Mouse (Mus musculus) heart, embryonic 10.5 days (tissue): ENCODE data around the gene Etnk2. TPM values are rescaled to one million over a fixed set of nuclear protein-coding genes. Genes with fewer than 3 reads are reported as not detected.
"Not testable (repeated sequence)": the region's sequence is repeated elsewhere in the genome, so short reads cannot be mapped to it uniquely, and the experiment has no call there.

Source experiments
- DNase-seq: peaks from one replicate; pipeline ENCODE4 v3.0.0-alpha.2; 2017; ENCODE audit warnings: low spot score
- H3K27ac ChIP-seq: fragments of 300-500 bp; sonication (generic); 2 replicates; pipeline ENCODE4 v1.5.1; 2016; ENCODE audit warnings: mild to moderate bottlenecking
- H3K27me3 ChIP-seq: fragments of 300-500 bp; sonication (generic); 2 replicates; pipeline ENCODE4 v1.6.1; 2016; ENCODE audit warnings: mild to moderate bottlenecking; ENCODE audit not compliant: poor library complexity, insufficient read depth, severe bottlenecking
- H3K36me3 ChIP-seq: fragments of 300-500 bp; sonication (generic); 2 replicates; pipeline ENCODE4 v1.6.1; 2016; ENCODE audit warnings: mild to moderate bottlenecking, moderate library complexity
- H3K4me1 ChIP-seq: fragments of 300-500 bp; sonication (generic); 2 replicates; pipeline ENCODE4 v1.6.1; 2016; ENCODE audit warnings: mild to moderate bottlenecking
- H3K4me3 ChIP-seq: fragments of 300-500 bp; sonication (generic); 2 replicates; pipeline ENCODE4 v1.5.1; 2016; ENCODE audit warnings: mild to moderate bottlenecking, moderate library complexity
- H3K9me3 ChIP-seq: fragments of 300-500 bp; sonication (generic); 2 replicates; pipeline ENCODE4 v1.6.1; 2016; ENCODE audit warnings: mild to moderate bottlenecking, moderate library complexity
- whole genome bisulfite sequencing: fragments of 180-500 bp; shearing (Covaris S2); methylation state at CpG from one replicate; pipeline ENCODE4 v1.1.7; 2016; 5-methylcytosine and 5-hydroxymethylcytosine counted together
- polyA plus RNA-seq: library from polyadenylated mRNA; unstranded; fragments of >200 nt; fragmentation: Nextera tagmentation; extraction: Ambion mirVana; gene quantifications from 2 replicates; pipeline ENCODE4 v1.2.1, GENCODE M21; 2016

Etnk2 gene
- polyA plus RNA-seq, 1 experiment from 2014 or later, result 2.1 TPM

GRCm38 (mm10) chr1:133332656-133333430 lies 30.5 kb upstream of the Etnk2 start:
- WGBS, result 86% methylated on average over 11 of the region's 11 CpGs
- Histone ChIP-seq H3K27me3 (peaks cover 46% of the 10 kb centered on the region), H3K4me3 (no peak overlapping the region), H3K36me3 (no peaks in the 10 kb centered on the region), H3K27ac (no peak overlapping the region), H3K4me1 (peaks cover 8% of the 10 kb centered on the region), H3K9me3 (no peaks in the 10 kb centered on the region)
- DNase-seq, result no peak

- 83% methylated on average over 6 of the region's 6 CpGs for WGBS
- Histone ChIP-seq H3K27me3 (peaks cover 35% of the 10 kb centered on the region), H3K9me3 (no peaks in the 10 kb centered on the region), H3K4me1 (peaks cover 8% of the 10 kb centered on the region), H3K4me3 (no peak overlapping the region), H3K36me3 (no peaks in the 10 kb centered on the region), H3K27ac (no peak overlapping the region)
- DNase-seq, result no peak
These were observed 29.4 kb upstream of the Etnk2 start for GRCm38 (mm10) chr1:133333937-133334336.

- H3K4me3 ChIP-seq, H3K36me3 ChIP-seq, H3K27ac ChIP-seq, H3K27me3 ChIP-seq, H3K9me3 ChIP-seq, DNase-seq, H3K4me1 ChIP-seq: not testable (repeated sequence)
- 65% methylated on average over 1 of the region's 1 CpGs for WGBS
These were observed 23.0 kb upstream of the Etnk2 start for GRCm38 (mm10) chr1:133340403-133340802.

- 86% methylated on average over 2 of the region's 2 CpGs for WGBS
- Histone ChIP-seq H3K4me1 (peaks cover 14% of the 10 kb centered on the region), H3K27ac (no peak overlapping the region), H3K9me3 (no peaks in the 10 kb centered on the region), H3K27me3 (no peaks in the 10 kb centered on the region), H3K36me3 (no peaks in the 10 kb centered on the region), H3K4me3 (no peak overlapping the region)
- no peak for DNase-seq
These were observed 19.0 kb upstream of the Etnk2 start for GRCm38 (mm10) chr1:133344357-133344756.

GRCm38 (mm10) chr1:133346531-133346930 lies 16.8 kb upstream of the Etnk2 start:
- no peak overlapping the region for H3K4me3 ChIP-seq
- peaks cover 25% of the 10 kb centered on the region for H3K4me1 ChIP-seq
- H3K36me3 ChIP-seq, result no peaks in the 10 kb centered on the region
- 80% methylated on average over 9 of the region's 9 CpGs for WGBS
- no peak overlapping the region for H3K27ac ChIP-seq
- peaks cover 5% of the 10 kb centered on the region; the same call in 1 of the 2 replicates for H3K27me3 ChIP-seq
- DNase-seq, result no peak
- H3K9me3 ChIP-seq, result no peaks in the 10 kb centered on the region

GRCm38 (mm10) chr1:133347226-133347625 lies 16.1 kb upstream of the Etnk2 start:
- Histone ChIP-seq H3K27ac (no peak overlapping the region), H3K27me3 (peaks cover 11% of the 10 kb centered on the region; the same call in 1 of the 2 replicates), H3K9me3 (no peaks in the 10 kb centered on the region), H3K4me1 (peaks cover 28% of the 10 kb centered on the region), H3K4me3 (no peak overlapping the region), H3K36me3 (no peaks in the 10 kb centered on the region)
- no peak for DNase-seq
- WGBS, result 51% methylated on average over 3 of the region's 3 CpGs

GRCm38 (mm10) chr1:133347693-133348520 lies 15.5 kb upstream of the Etnk2 start:
- H3K27me3 ChIP-seq, result peaks cover 15% of the 10 kb centered on the region; the same call in 1 of the 2 replicates
- no peaks in the 10 kb centered on the region for H3K36me3 ChIP-seq
- 60% methylated on average over 11 of the region's 11 CpGs for WGBS
- no peaks in the 10 kb centered on the region for H3K9me3 ChIP-seq
- H3K27ac ChIP-seq, result no peak overlapping the region
- H3K4me3 ChIP-seq, result no peak overlapping the region
- H3K4me1 ChIP-seq, result peaks cover 28% of the 10 kb centered on the region
- no peak for DNase-seq

- peaks cover 36% of the 10 kb centered on the region for H3K27me3 ChIP-seq
- no peak for DNase-seq
- H3K36me3 ChIP-seq, result no peaks in the 10 kb centered on the region
- H3K4me1 ChIP-seq, result peaks cover 28% of the 10 kb centered on the region
- no peak within 1 kb of the TSS for H3K4me3 ChIP-seq
- H3K9me3 ChIP-seq, result no peaks in the 10 kb centered on the region
- H3K27ac ChIP-seq, result no peak within 1 kb of the TSS
- WGBS, result 77% methylated on average over 1 of the region's 1 CpGs
These were observed 13.2 kb upstream of the Etnk2 start, which contains the start of gene Ren1 for GRCm38 (mm10) chr1:133350210-133350609. Ren1 (plus strand) TSS chr1:133350510.

GRCm38 (mm10) chr1:133351762-133352161 lies 11.6 kb upstream of the Etnk2 start:
- 50% methylated on average over 9 of the region's 9 CpGs for WGBS
- H3K4me1 ChIP-seq, result peaks cover 43% of the 10 kb centered on the region
- peaks cover 48% of the 10 kb centered on the region for H3K27me3 ChIP-seq
- no peak for DNase-seq
- no peaks in the 10 kb centered on the region for H3K36me3 ChIP-seq
- H3K9me3 ChIP-seq, result no peaks in the 10 kb centered on the region
- no peak overlapping the region for H3K4me3 ChIP-seq
- no peak overlapping the region for H3K27ac ChIP-seq

GRCm38 (mm10) chr1:133353371-133353809 lies 10.0 kb upstream of the Etnk2 start:
- no peaks in the 10 kb centered on the region for H3K36me3 ChIP-seq
- no peaks in the 10 kb centered on the region for H3K9me3 ChIP-seq
- H3K27me3 ChIP-seq, result peaks cover 62% of the 10 kb centered on the region
- WGBS, result 53% methylated on average over 12 of the region's 12 CpGs
- H3K4me1 ChIP-seq, result peaks cover 29% of the 10 kb centered on the region
- DNase-seq, result no peak
- no peak overlapping the region for H3K27ac ChIP-seq
- no peak overlapping the region for H3K4me3 ChIP-seq

GRCm38 (mm10) chr1:133355469-133355868 lies 7.9 kb upstream of the Etnk2 start:
- no peak for DNase-seq
- no peak overlapping the region for H3K27ac ChIP-seq
- H3K9me3 ChIP-seq, result no peaks in the 10 kb centered on the region
- H3K4me3 ChIP-seq, result no peak overlapping the region
- 53% methylated on average over 5 of the region's 5 CpGs for WGBS
- peaks cover 23% of the 10 kb centered on the region for H3K4me1 ChIP-seq
- H3K36me3 ChIP-seq, result no peaks in the 10 kb centered on the region
- peaks cover 80% of the 10 kb centered on the region for H3K27me3 ChIP-seq

- no peak for DNase-seq
- 54% methylated on average over 15 of the region's 15 CpGs for WGBS
- no peaks in the 10 kb centered on the region for H3K9me3 ChIP-seq
- no peak overlapping the region for H3K27ac ChIP-seq
- no peaks in the 10 kb centered on the region for H3K36me3 ChIP-seq
- peaks cover 80% of the 10 kb centered on the region for H3K27me3 ChIP-seq
- H3K4me1 ChIP-seq, result peaks cover 22% of the 10 kb centered on the region
- no peak overlapping the region for H3K4me3 ChIP-seq
These were observed 7.5 kb upstream of the Etnk2 start for GRCm38 (mm10) chr1:133355912-133356311.

- Histone ChIP-seq H3K27me3 (peaks cover 76% of the 10 kb centered on the region), H3K36me3 (no peaks in the 10 kb centered on the region), H3K27ac (no peak overlapping the region), H3K4me3 (no peak overlapping the region), H3K9me3 (no peaks in the 10 kb centered on the region), H3K4me1 (peaks cover 22% of the 10 kb centered on the region)
- 62% methylated on average over 8 of the region's 8 CpGs for WGBS
- no peak for DNase-seq
These were observed 7.0 kb upstream of the Etnk2 start for GRCm38 (mm10) chr1:133356330-133356729.
